Mouse (Mus musculus): Measurements from ENCODE around the gene Mtnr1a. TPM values are rescaled to one million over a fixed set of nuclear protein-coding genes. Genes with fewer than 3 reads are reported as not detected.
"Not testable (repeated sequence)": the region's sequence is repeated elsewhere in the genome, so short reads cannot be mapped to it uniquely, and the experiment has no call there.

Gene Mtnr1a
- polyA plus RNA-seq, 1 experiment from 2014 or later: 0.18 TPM

GRCm38 (mm10) chr8:45060083-45060482 is 8.9 kb upstream of the Mtnr1a start:
- no peak for TF ChIP-seq CTCF (IDR thresholded peaks at IDR 0.05; ENCODE audit: low read depth)
- Histone ChIP-seq H3K27me3 (replicated peaks; ENCODE audit: control insufficient read depth, insufficient read depth, low read length) (no peaks in the 10 kb centered on the region), H3K9ac (ENCODE audit: low read depth, low read length) (no peak overlapping the region), H3K27ac (ENCODE audit: low read depth, low read length) (no peak overlapping the region), H3K4me2 (replicated peaks; ENCODE audit: low read depth) (no peak overlapping the region), H3K9me3 (ENCODE audit: control insufficient read depth) (no peaks in the 10 kb centered on the region), H3K4me3 (ENCODE audit: low read depth, low read length) (no peak overlapping the region), H3K4me1 (replicated peaks; ENCODE audit: control insufficient read depth, insufficient read depth, low read length) (no peaks in the 10 kb centered on the region), H3K36me3 (ENCODE audit: control insufficient read depth, insufficient read depth) (no peaks in the 10 kb centered on the region)
- ATAC-seq: no peak
- WGBS: 83% methylated on average over 2 of the region's 2 CpGs

GRCm38 (mm10) chr8:45062311-45062710 is 6.6 kb upstream of the Mtnr1a start:
- no peak overlapping the region for H3K9ac ChIP-seq (ENCODE audit: low read depth, low read length)
- no peaks in the 10 kb centered on the region for H3K9me3 ChIP-seq (ENCODE audit: control insufficient read depth)
- TF ChIP-seq CTCF (IDR thresholded peaks at IDR 0.05; ENCODE audit: low read depth): no peak
- no peak overlapping the region for H3K4me3 ChIP-seq (ENCODE audit: low read depth, low read length)
- no peak overlapping the region for H3K27ac ChIP-seq (ENCODE audit: low read depth, low read length)
- H3K36me3 ChIP-seq (ENCODE audit: control insufficient read depth, insufficient read depth): no peaks in the 10 kb centered on the region
- no peak for ATAC-seq
- no peaks in the 10 kb centered on the region for H3K27me3 ChIP-seq (replicated peaks; ENCODE audit: control insufficient read depth, insufficient read depth, low read length)
- H3K4me2 ChIP-seq (replicated peaks; ENCODE audit: low read depth): no peak overlapping the region
- H3K4me1 ChIP-seq (replicated peaks; ENCODE audit: control insufficient read depth, insufficient read depth, low read length): no peaks in the 10 kb centered on the region
- 92% methylated on average over 11 of the region's 11 CpGs for WGBS

GRCm38 (mm10) chr8:45062982-45063924 is 5.7 kb upstream of the Mtnr1a start:
- no peaks in the 10 kb centered on the region for H3K36me3 ChIP-seq (ENCODE audit: control insufficient read depth, insufficient read depth)
- H3K27me3 ChIP-seq (replicated peaks; ENCODE audit: control insufficient read depth, insufficient read depth, low read length): no peaks in the 10 kb centered on the region
- peak; percentile 95 for ATAC-seq
- H3K9ac ChIP-seq (ENCODE audit: low read depth, low read length): no peak overlapping the region
- H3K4me3 ChIP-seq (ENCODE audit: low read depth, low read length): peak overlapping the region; percentile 26
- no peak for TF ChIP-seq CTCF (IDR thresholded peaks at IDR 0.05; ENCODE audit: low read depth)
- H3K4me2 ChIP-seq (replicated peaks; ENCODE audit: low read depth): peak overlapping the region; percentile 53
- WGBS: 44% methylated on average over 25 of the region's 25 CpGs
- H3K4me1 ChIP-seq (replicated peaks; ENCODE audit: control insufficient read depth, insufficient read depth, low read length): no peaks in the 10 kb centered on the region
- H3K27ac ChIP-seq (ENCODE audit: low read depth, low read length): no peak overlapping the region
- no peaks in the 10 kb centered on the region for H3K9me3 ChIP-seq (ENCODE audit: control insufficient read depth)

- H3K4me1 ChIP-seq (replicated peaks; ENCODE audit: control insufficient read depth, insufficient read depth, low read length): no peaks in the 10 kb centered on the region
- H3K4me2 ChIP-seq (replicated peaks; ENCODE audit: low read depth): no peak overlapping the region
- 37% methylated on average over 8 of the region's 8 CpGs for WGBS
- no peaks in the 10 kb centered on the region for H3K9me3 ChIP-seq (ENCODE audit: control insufficient read depth)
- H3K36me3 ChIP-seq (ENCODE audit: control insufficient read depth, insufficient read depth): no peaks in the 10 kb centered on the region
- no peaks in the 10 kb centered on the region for H3K27me3 ChIP-seq (replicated peaks; ENCODE audit: control insufficient read depth, insufficient read depth, low read length)
- H3K4me3 ChIP-seq (ENCODE audit: low read depth, low read length): no peak overlapping the region
- TF ChIP-seq CTCF (IDR thresholded peaks at IDR 0.05; ENCODE audit: low read depth): no peak
- ATAC-seq: no peak
- no peak overlapping the region for H3K9ac ChIP-seq (ENCODE audit: low read depth, low read length)
- H3K27ac ChIP-seq (ENCODE audit: low read depth, low read length): no peak overlapping the region
Measured at GRCm38 (mm10) chr8:45064197-45064869, 4.6 kb upstream of the Mtnr1a start.

GRCm38 (mm10) chr8:45065391-45065790 is 3.5 kb upstream of the Mtnr1a start:
- ATAC-seq: not testable (repeated sequence)
- WGBS: 100% methylated on average over 1 of the region's 1 CpGs

GRCm38 (mm10) chr8:45070949-45071348 is 2.0 kb downstream of the Mtnr1a start:
- Histone ChIP-seq H3K4me2 (replicated peaks; ENCODE audit: low read depth) (no peak overlapping the region), H3K27me3 (replicated peaks; ENCODE audit: control insufficient read depth, insufficient read depth, low read length) (no peaks in the 10 kb centered on the region), H3K4me3 (ENCODE audit: low read depth, low read length) (no peak overlapping the region), H3K9ac (ENCODE audit: low read depth, low read length) (no peak overlapping the region), H3K36me3 (ENCODE audit: control insufficient read depth, insufficient read depth) (no peaks in the 10 kb centered on the region), H3K4me1 (replicated peaks; ENCODE audit: control insufficient read depth, insufficient read depth, low read length) (no peaks in the 10 kb centered on the region), H3K9me3 (ENCODE audit: control insufficient read depth) (no peaks in the 10 kb centered on the region), H3K27ac (ENCODE audit: low read depth, low read length) (no peak overlapping the region)
- 84% methylated on average over 8 of the region's 8 CpGs for WGBS
- no peak for ATAC-seq
- TF ChIP-seq CTCF (IDR thresholded peaks at IDR 0.05; ENCODE audit: low read depth): no peak

More at GRCm38 (mm10) chr8:45065391-45065790, 3.5 kb upstream of the Mtnr1a start:
- not testable (repeated sequence) for H3K9me3 ChIP-seq (ENCODE audit: control insufficient read depth); H3K27me3 ChIP-seq (replicated peaks; ENCODE audit: control insufficient read depth, insufficient read depth, low read length); H3K36me3 ChIP-seq (ENCODE audit: control insufficient read depth, insufficient read depth); H3K4me1 ChIP-seq (replicated peaks; ENCODE audit: control insufficient read depth, insufficient read depth, low read length); H3K4me2 ChIP-seq (replicated peaks; ENCODE audit: low read depth); H3K4me3 ChIP-seq (ENCODE audit: low read depth, low read length); H3K27ac ChIP-seq (ENCODE audit: low read depth, low read length); H3K9ac ChIP-seq (ENCODE audit: low read depth, low read length)

Measured in intestine, postnatal 0 days (tissue).